Mouse (Mus musculus) adrenal gland, postnatal 36 days (tissue): ENCODE results near the gene Galp. TPM values are rescaled to one million over a fixed set of nuclear protein-coding genes. Genes with fewer than 3 reads are reported as not detected.

Experiments
- DNase-seq, 2 experiments: peaks; one replicate each; pipeline ENCODE4 v3.0.0; 2021; ENCODE audit warnings: mixed read lengths in 1 of 2
- long read RNA-seq, 2 experiments: library from polyadenylated mRNA; stranded (forward); transcript quantifications; one replicate each; pipeline ENCODE4 v2.0.0; 2021; ENCODE audit warnings: borderline sequencing depth in 2 of 2
- total RNA-seq, 2 experiments: library from RNA; stranded (reverse); gene quantifications; 2 replicates each; pipeline ENCODE4 v1.2.3; 2021

Gene Galp
- total RNA-seq = not detected
- long read RNA-seq, experiment 1 = 0 reads
- long read RNA-seq, experiment 2 = 0 reads

GRCm38 (mm10) chr7:6196790-6197189, at the start of gene Galp:
Gene Galp, plus strand, starts transcription at chr7:6197090.
- no peak for DNase-seq

- peak; percentile 42 to 51 for DNase-seq
Measured at GRCm38 (mm10) chr7:6147688-6148087, 49.2 kb upstream of the Galp start.

- no peak for DNase-seq
Measured at GRCm38 (mm10) chr7:6151266-6151665, 45.6 kb upstream of the Galp start.

- DNase-seq = no peak
Measured at GRCm38 (mm10) chr7:6152036-6152435, 44.9 kb upstream of the Galp start.

- DNase-seq = peak; percentile 58 to 63
Measured at GRCm38 (mm10) chr7:6153131-6153530, 43.8 kb upstream of the Galp start.

GRCm38 (mm10) chr7:6154164-6154563, 42.7 kb upstream of the Galp start:
- DNase-seq = peak; percentile 36 to 50

GRCm38 (mm10) chr7:6155031-6155872, 41.6 kb upstream of the Galp start:
- peak; percentile 92 to 95 for DNase-seq

GRCm38 (mm10) chr7:6155901-6156411, 40.9 kb upstream of the Galp start, which contains the start of gene Zfp787:
Gene Zfp787, minus strand, starts transcription at chr7:6155997.
- DNase-seq = peak; percentile 98 to 99

GRCm38 (mm10) chr7:6156901-6157472, 39.9 kb upstream of the Galp start:
- DNase-seq = no peak

GRCm38 (mm10) chr7:6157479-6157878, 39.4 kb upstream of the Galp start:
- DNase-seq = no peak

GRCm38 (mm10) chr7:6159604-6160003, 37.3 kb upstream of the Galp start:
- DNase-seq = no peak

GRCm38 (mm10) chr7:6161541-6161940, 35.3 kb upstream of the Galp start:
- no peak for DNase-seq

GRCm38 (mm10) chr7:6162172-6162571, 34.7 kb upstream of the Galp start:
- DNase-seq = no peak

- peak in 1 of 2 experiments; percentile 60 for DNase-seq
Measured at GRCm38 (mm10) chr7:6164671-6165070, 32.2 kb upstream of the Galp start.

GRCm38 (mm10) chr7:6169403-6169802, 27.5 kb upstream of the Galp start:
- peak in 1 of 2 experiments; percentile 38 for DNase-seq

GRCm38 (mm10) chr7:6170391-6170790, 26.5 kb upstream of the Galp start:
- DNase-seq = no peak

- no peak for DNase-seq
Measured at GRCm38 (mm10) chr7:6170871-6171270, 26.0 kb upstream of the Galp start.

GRCm38 (mm10) chr7:6171444-6172005, 25.4 kb upstream of the Galp start:
- peak; percentile 78 to 85 for DNase-seq

GRCm38 (mm10) chr7:6172006-6172649, 24.8 kb upstream of the Galp start, which contains the start of gene Zfp444:
Gene Zfp444, plus strand, starts transcription at chr7:6172226.
- DNase-seq = peak; percentile 97 to 99

- DNase-seq = no peak
Measured at GRCm38 (mm10) chr7:6172674-6173244, 24.1 kb upstream of the Galp start.

GRCm38 (mm10) chr7:6173872-6174271, 23.0 kb upstream of the Galp start:
- DNase-seq = no peak
